ENCODE assay signal across 21 mouse cellular contexts in genomic region chrX:10694455-10695180, GRCm38 (mm10). TPM values are rescaled to one million over a fixed set of nuclear protein-coding genes. Genes with fewer than 3 reads are reported as not detected.
DNase-seq lines count a peak whose midpoint lies in the region; ATAC-seq and TF ChIP-seq lines count a peak whose summit lies in the region.
"Had no signal": no experiment of that assay in that cellular context is flagged by ENCODE, and none has a peak within 500 bp of the region (broad histone marks: within the 10 kb centered on the region; RNA-seq: fewer than 3 reads in every experiment).

No protein-coding gene starts in this region.

- no peaks in the 10 kb centered on the region for H3K36me3 ChIP-seq in kidney, postnatal 0 days (ENCODE audit: insufficient read depth, low read length)
- H3K36me3 ChIP-seq in kidney, embryonic 16.5 days (ENCODE audit: insufficient read depth, low read length), result no peaks in the 10 kb centered on the region
- H3K36me3 ChIP-seq: embryonic facial prominence, embryonic 15.5 days; forebrain, embryonic 10.5 days; heart, embryonic 13.5 days had no signal

- no peak overlapping the region for H3K9ac ChIP-seq in kidney, postnatal 0 days (ENCODE audit: low read depth, low read length)
- H3K9ac ChIP-seq in kidney, embryonic 16.5 days (replicated peaks; ENCODE audit: low read length), result no peak overlapping the region
- H3K9ac ChIP-seq: embryonic facial prominence, embryonic 15.5 days; heart, embryonic 13.5 days had no signal

- DNase-seq in kidney, adult 11 months, result peak; percentile 15
- DNase-seq in kidney, adult 18-20 months, result no peak
- DNase-seq in kidney, postnatal 0 days (ENCODE audit: low spot score), result no peak
- DNase-seq in lung, postnatal 36 days, result peak; percentile 16
- DNase-seq in lung, adult 2 months, result no peak
- no peak for DNase-seq in gastrocnemius, adult 2 months
- DNase-seq in left cerebral cortex, postnatal 10 days (ENCODE audit: extremely low spot score in 1 of 2, low spot score in 2 of 2), result no peak
- DNase-seq: adrenal gland, adult 8-10 months; cerebellum, adult 11 months; cerebellum, adult 8-10 months; cerebellum, postnatal 14 days; embryo, embryonic 11 days; gastrocnemius, postnatal 36 days; heart, adult 11 months; heart, postnatal 36 days had no signal

- no peak overlapping the region for H3K27ac ChIP-seq in kidney, postnatal 0 days
- H3K27ac ChIP-seq in kidney, embryonic 16.5 days (ENCODE audit: low read length), result no peak overlapping the region
- H3K27ac ChIP-seq in gastrocnemius, adult 2 months, result no peak overlapping the region
- H3K27ac ChIP-seq: embryonic facial prominence, embryonic 15.5 days; forebrain, embryonic 10.5 days; heart, embryonic 13.5 days had no signal

- H3K27me3 ChIP-seq in kidney, postnatal 0 days (ENCODE audit: insufficient read depth, low read length), result no peaks in the 10 kb centered on the region
- H3K27me3 ChIP-seq in kidney, embryonic 16.5 days (ENCODE audit: insufficient read depth, low read length), result no peaks in the 10 kb centered on the region
- H3K27me3 ChIP-seq: embryonic facial prominence, embryonic 15.5 days; heart, embryonic 13.5 days had no signal

- no peaks in the 10 kb centered on the region for H3K4me1 ChIP-seq in kidney, postnatal 0 days (replicated peaks; ENCODE audit: insufficient read depth, low read length)
- H3K4me1 ChIP-seq in kidney, embryonic 16.5 days (ENCODE audit: insufficient read depth, low read length), result no peaks in the 10 kb centered on the region
- no peaks in the 10 kb centered on the region for H3K4me1 ChIP-seq in lung, adult 2 months (ENCODE audit: control insufficient read depth, insufficient read depth, low read length)
- H3K4me1 ChIP-seq: embryonic facial prominence, embryonic 15.5 days; forebrain, embryonic 10.5 days; heart, embryonic 13.5 days had no signal

- TF ChIP-seq CTCF in kidney, postnatal 0 days (IDR thresholded peaks at IDR 0.05; ENCODE audit: low read depth), result no peak
- TF ChIP-seq CTCF in lung, adult 2 months (IDR thresholded peaks at IDR 0.05; ENCODE audit: insufficient read depth, low read length), result no peak
- TF ChIP-seq CTCF in gastrocnemius, adult 2 months (IDR thresholded peaks at IDR 0.05), result no peak

- 85% methylated on average over 5 of the region's 5 CpGs for WGBS in kidney, postnatal 0 days
- 86% methylated on average over 5 of the region's 5 CpGs for whole genome bisulfite sequencing in kidney, embryonic 16.5 days
- WGBS in lung, adult 2 months, result 62% methylated on average over 5 of the region's 5 CpGs

- ATAC-seq in kidney, postnatal 0 days (replicated peaks; ENCODE audit: low FRiP score, low read depth), result 0 out of 2 replicates have a peak, but pooled peaks have one; percentile 33
- no peak for ATAC-seq in kidney, embryonic 16.5 days (ENCODE audit: low FRiP score, low TSS enrichment)
- ATAC-seq: forebrain, embryonic 14.5 days had no signal

- no peaks in the 10 kb centered on the region for H3K9me3 ChIP-seq in kidney, postnatal 0 days (replicated peaks; ENCODE audit: low read length)
- H3K9me3 ChIP-seq in kidney, embryonic 16.5 days (ENCODE audit: low read length), result no peaks in the 10 kb centered on the region
- H3K9me3 ChIP-seq: embryonic facial prominence, embryonic 15.5 days; forebrain, embryonic 10.5 days; heart, embryonic 13.5 days had no signal

- H3K4me3 ChIP-seq in kidney, postnatal 0 days (replicated peaks; ENCODE audit: low read depth, low read length), result no peak overlapping the region
- no peak overlapping the region for H3K4me3 ChIP-seq in kidney, embryonic 16.5 days (ENCODE audit: low read length)
- no peak overlapping the region for H3K4me3 ChIP-seq in lung, adult 2 months (replicated peaks; ENCODE audit: extremely low read depth, low read depth, low read length)
- no peak overlapping the region for H3K4me3 ChIP-seq in gastrocnemius, adult 2 months
- H3K4me3 ChIP-seq: embryonic facial prominence, embryonic 15.5 days; erythroblast, embryonic 14.5 days; forebrain, embryonic 10.5 days; heart, embryonic 13.5 days had no signal

- no peak for TF ChIP-seq POLR2A in lung, adult 2 months (IDR thresholded peaks at IDR 0.05; ENCODE audit: borderline replicate concordance, extremely low read depth, low read depth, low read length)

- H3K4me2 ChIP-seq in kidney, postnatal 0 days (ENCODE audit: low read length), result no peak overlapping the region
- no peak overlapping the region for H3K4me2 ChIP-seq in kidney, embryonic 16.5 days (replicated peaks; ENCODE audit: low read depth, low read length)
- H3K4me2 ChIP-seq: embryonic facial prominence, embryonic 15.5 days; heart, embryonic 13.5 days had no signal

- intact Hi-C loops in gastrocnemius, adult 2 months (cut with DNase I), result no loop called here
- intact Hi-C loops in left cerebral cortex, postnatal 10 days (cut with DNase I), result no loop called here

RNA-seq across cellular contexts. Expression of gene Mid1ip1, which starts 20.2 kb away (rescaled TPM):
- polyA plus RNA-seq in kidney, postnatal 0 days (2015; fragmentation: Nextera tagmentation; extraction: Ambion mirVana), result 43.6 and 45.7 TPM in 2 replicates
- polyA plus RNA-seq in kidney, embryonic 16.5 days (2015; fragmentation: Nextera tagmentation; extraction: Ambion mirVana), result 49.4 and 58.3 TPM in 2 replicates
- polyA plus RNA-seq in lung, adult 2 months (2012; rRNA removed), result 159 and 194 TPM in 2 replicates
- 10 to 100 TPM; 23.9 to 26.1 TPM for total RNA-seq in gastrocnemius, adult 2 months (2021)
- 10 to 100 TPM; 66.9 to 72.3 TPM for total RNA-seq in left cerebral cortex, postnatal 10 days (2021)

Comparison
In these comparisons a context has a peak if more than half of its experiments do, and no peak if none do; other contexts are left out.
1. DNase-seq: peak in kidney, adult 11 months (single experiment) and lung, postnatal 36 days (single experiment); none in kidney, adult 18-20 months (single experiment), kidney, postnatal 0 days (single experiment), lung, adult 2 months (single experiment), gastrocnemius, adult 2 months (single experiment) and left cerebral cortex, postnatal 10 days (0 of 2).